Mouse (Mus musculus): ENCODE results near the gene Togaram1. TPM values are rescaled to one million over a fixed set of nuclear protein-coding genes. Genes with fewer than 3 reads are reported as not detected.

Togaram1 gene
- polyA plus RNA-seq, 1 experiment from 2014 or later: 30.2 TPM

DNA sequence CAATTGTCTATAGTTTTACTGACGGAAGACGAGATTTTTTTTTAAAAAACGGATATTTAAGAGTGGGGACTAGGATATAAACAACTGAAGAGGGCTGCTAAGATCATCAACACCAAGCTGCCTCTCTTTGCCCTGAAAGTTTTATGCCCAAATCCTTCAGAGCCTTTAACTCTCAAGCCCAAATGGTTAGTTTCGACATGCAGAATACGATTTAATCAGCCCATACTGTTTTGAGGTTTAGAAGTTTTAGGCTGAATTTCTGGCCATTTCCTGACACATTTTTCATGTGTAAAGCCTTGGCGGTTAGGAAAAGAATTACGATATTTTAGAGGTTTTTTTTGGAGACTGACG, 70.2 kb downstream of the Togaram1 start:
- Histone ChIP-seq H3K4me3 (ENCODE audit: low read depth, low read length) (peak overlapping the region; percentile 95), H3K9me3 (ENCODE audit: control insufficient read depth, low read length) (no peaks in the 10 kb centered on the region), H3K36me3 (ENCODE audit: control insufficient read depth, insufficient read depth, low read length) (peaks cover 1% of the 10 kb centered on the region; the same call in 1 of the 2 replicates), H3K9ac (ENCODE audit: low read length) (peak overlapping the region; percentile 93), H3K27me3 (replicated peaks; ENCODE audit: control insufficient read depth, insufficient read depth, low read length) (no peaks in the 10 kb centered on the region), H3K4me2 (ENCODE audit: low read length) (peak overlapping the region; percentile 70), H3K4me1 (replicated peaks; ENCODE audit: control insufficient read depth, insufficient read depth, low read length) (peaks cover 12% of the 10 kb centered on the region), H3K27ac (ENCODE audit: low read depth) (no peak overlapping the region)
- WGBS: 52% methylated on average over 8 of the region's 8 CpGs
- ATAC-seq (replicated peaks; ENCODE audit: low FRiP score, low TSS enrichment, low read depth) (no peak), DNase-seq (ENCODE audit: low spot score) (no peak)

DNA sequence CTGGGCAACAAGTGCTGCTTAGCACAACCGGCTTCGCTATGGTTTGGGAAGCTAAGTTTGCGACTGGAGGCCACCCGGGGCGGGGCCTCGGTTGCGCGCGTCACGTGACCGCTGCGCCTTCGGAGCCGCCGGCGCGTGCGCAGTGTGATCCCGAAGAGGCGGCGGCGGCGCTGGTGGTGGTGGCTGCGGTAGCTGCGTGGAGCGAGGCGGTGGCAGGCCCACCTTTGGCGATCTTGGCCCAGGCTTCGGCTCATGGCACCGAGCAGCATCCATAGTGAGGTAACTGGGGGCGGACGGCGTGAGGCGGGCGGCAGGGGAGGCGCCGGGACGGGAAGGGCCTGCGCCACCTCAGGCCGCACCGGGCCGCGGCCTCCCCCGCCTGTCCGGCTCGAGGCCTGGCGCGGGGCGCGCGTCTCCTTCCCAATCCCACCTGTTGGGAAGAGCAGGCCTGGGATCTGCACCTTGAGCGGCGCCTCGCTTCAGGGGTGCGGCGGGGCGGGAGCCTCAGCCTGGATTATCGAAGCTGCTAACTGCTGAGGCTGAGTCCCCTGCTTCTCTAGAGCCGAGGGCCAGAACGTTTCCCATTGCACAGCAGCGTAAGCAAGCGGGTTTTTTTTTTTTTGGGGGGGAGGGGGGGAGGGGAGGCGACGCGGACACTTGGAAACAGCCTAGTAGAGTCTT, 70.7 kb downstream of the Togaram1 start, which contains the start of gene Prpf39:
Gene Prpf39 (plus strand): TSS at position 144 of the 681 bp plus-strand sequence.
- H3K36me3 ChIP-seq (ENCODE audit: control insufficient read depth, insufficient read depth, low read length): peaks cover 3% of the 10 kb centered on the region; the same call in 1 of the 2 replicates
- ATAC-seq (replicated peaks; ENCODE audit: low FRiP score, low TSS enrichment, low read depth) (peak; percentile 96), DNase-seq (ENCODE audit: low spot score) (peak; percentile 92)
- H3K4me1 ChIP-seq (replicated peaks; ENCODE audit: control insufficient read depth, insufficient read depth, low read length): peaks cover 12% of the 10 kb centered on the region
- H3K27me3 ChIP-seq (replicated peaks; ENCODE audit: control insufficient read depth, insufficient read depth, low read length): no peaks in the 10 kb centered on the region
- peak within 1 kb of the TSS; percentile 70 for H3K4me2 ChIP-seq (ENCODE audit: low read length)
- H3K27ac ChIP-seq (ENCODE audit: low read depth): peak within 1 kb of the TSS; percentile 86
- H3K9me3 ChIP-seq (ENCODE audit: control insufficient read depth, low read length): no peaks in the 10 kb centered on the region
- peak within 1 kb of the TSS; percentile 95 for H3K4me3 ChIP-seq (ENCODE audit: low read depth, low read length)
- under 1% methylated on average over 65 of the region's 65 CpGs for WGBS
- peak within 1 kb of the TSS; percentile 93 for H3K9ac ChIP-seq (ENCODE audit: low read length)

DNA sequence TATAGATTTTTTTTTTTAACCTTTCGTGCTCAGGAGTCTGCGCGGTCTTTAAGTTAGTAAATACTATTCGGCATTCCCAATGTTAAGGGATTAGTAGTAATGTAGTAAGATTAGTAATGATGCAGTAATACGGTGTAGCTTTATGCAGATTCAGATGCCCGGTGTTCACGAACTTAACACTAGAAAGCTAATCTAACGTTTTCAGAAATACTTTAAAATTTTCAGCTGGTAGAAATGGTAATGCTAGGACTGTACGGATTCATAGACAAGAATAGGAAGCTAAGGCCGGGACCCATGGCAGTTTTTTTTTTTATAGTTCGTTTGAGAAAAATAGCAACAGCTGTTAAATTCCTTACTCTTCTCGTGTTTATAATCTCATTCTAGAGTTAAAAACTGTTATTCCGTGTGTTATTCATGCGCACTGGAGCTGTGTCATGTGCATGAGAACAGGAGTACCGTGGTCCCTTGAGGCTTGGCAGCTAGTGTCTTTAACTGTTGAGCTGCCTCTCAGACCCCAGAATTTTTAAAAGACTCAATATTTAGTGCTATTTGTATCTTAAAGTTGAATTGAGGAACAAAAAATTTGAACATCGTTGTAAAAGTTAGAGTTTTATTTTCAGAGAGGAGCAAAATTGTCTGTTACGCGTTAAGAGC, 71.4 kb downstream of the Togaram1 start:
- no peak overlapping the region for H3K27ac ChIP-seq (ENCODE audit: low read depth)
- peak overlapping the region; percentile 70 for H3K4me2 ChIP-seq (ENCODE audit: low read length)
- no peaks in the 10 kb centered on the region for H3K27me3 ChIP-seq (replicated peaks; ENCODE audit: control insufficient read depth, insufficient read depth, low read length)
- H3K4me3 ChIP-seq (ENCODE audit: low read depth, low read length): peak overlapping the region; percentile 95
- DNase-seq (ENCODE audit: low spot score): no peak
- H3K9me3 ChIP-seq (ENCODE audit: control insufficient read depth, low read length): no peaks in the 10 kb centered on the region
- peaks cover 12% of the 10 kb centered on the region for H3K4me1 ChIP-seq (replicated peaks; ENCODE audit: control insufficient read depth, insufficient read depth, low read length)
- 13% methylated on average over 18 of the region's 18 CpGs for WGBS
- peaks cover 3% of the 10 kb centered on the region; the same call in 1 of the 2 replicates for H3K36me3 ChIP-seq (ENCODE audit: control insufficient read depth, insufficient read depth, low read length)
- H3K9ac ChIP-seq (ENCODE audit: low read length): peak overlapping the region; percentile 93
- peak; percentile 3; the same call in 1 of the 2 replicates for ATAC-seq (replicated peaks; ENCODE audit: low FRiP score, low TSS enrichment, low read depth)

DNA sequence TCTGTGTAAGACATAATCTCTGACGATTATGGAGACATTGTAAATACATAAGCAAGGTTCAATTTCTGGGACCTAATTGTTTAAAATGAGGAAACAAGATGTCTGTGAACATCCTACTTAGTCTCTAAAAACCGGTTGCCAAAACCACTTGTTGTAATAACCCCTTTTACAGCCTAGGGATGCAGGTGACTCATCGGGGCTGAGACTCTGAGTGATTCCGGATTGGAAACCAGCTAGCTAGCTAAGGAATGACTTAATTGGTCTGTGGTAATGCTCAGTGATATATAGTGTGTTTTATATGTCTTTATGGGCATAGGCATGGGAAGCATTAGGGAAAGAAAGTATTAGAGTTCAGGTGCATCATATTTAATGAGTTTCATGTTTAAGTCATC, 71.9 kb downstream of the Togaram1 start:
- peak overlapping the region; percentile 70 for H3K4me2 ChIP-seq (ENCODE audit: low read length)
- H3K9me3 ChIP-seq (ENCODE audit: control insufficient read depth, low read length): no peaks in the 10 kb centered on the region
- ATAC-seq (replicated peaks; ENCODE audit: low FRiP score, low TSS enrichment, low read depth) (no peak), DNase-seq (ENCODE audit: low spot score) (no peak)
- peak overlapping the region; percentile 93 for H3K9ac ChIP-seq (ENCODE audit: low read length)
- peaks cover 12% of the 10 kb centered on the region for H3K4me1 ChIP-seq (replicated peaks; ENCODE audit: control insufficient read depth, insufficient read depth, low read length)
- 27% methylated on average over 4 of the region's 4 CpGs for WGBS
- H3K27ac ChIP-seq (ENCODE audit: low read depth): no peak overlapping the region
- no peaks in the 10 kb centered on the region for H3K27me3 ChIP-seq (replicated peaks; ENCODE audit: control insufficient read depth, insufficient read depth, low read length)
- H3K4me3 ChIP-seq (ENCODE audit: low read depth, low read length): peak overlapping the region; percentile 95
- H3K36me3 ChIP-seq (ENCODE audit: control insufficient read depth, insufficient read depth, low read length): peaks cover 5% of the 10 kb centered on the region

DNA sequence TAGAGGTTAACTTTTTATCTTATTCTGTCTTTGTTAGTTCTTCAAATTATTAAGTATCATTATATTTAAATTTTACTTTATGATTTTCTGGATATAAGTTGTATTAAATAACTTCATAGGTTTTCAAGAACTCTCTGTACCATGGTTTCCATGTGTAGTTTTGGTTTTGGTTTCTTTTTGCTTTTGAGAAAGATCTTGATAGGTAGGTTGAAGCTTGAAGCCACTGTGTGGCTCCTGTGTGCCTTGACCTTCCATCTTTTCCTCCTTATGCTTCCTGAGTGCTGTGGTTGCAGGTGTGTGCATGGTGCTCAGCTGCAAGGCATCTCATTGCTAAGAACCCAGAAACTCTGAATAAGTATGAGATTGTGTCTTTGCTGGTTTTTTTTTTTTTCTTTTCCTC, 83.2 kb downstream of the Togaram1 start:
- DNase-seq (ENCODE audit: low spot score) (no peak), ATAC-seq (replicated peaks; ENCODE audit: low FRiP score, low TSS enrichment, low read depth) (no peak)
- Histone ChIP-seq H3K4me1 (replicated peaks; ENCODE audit: control insufficient read depth, insufficient read depth, low read length) (no peaks in the 10 kb centered on the region), H3K9ac (ENCODE audit: low read length) (no peak overlapping the region), H3K27ac (ENCODE audit: low read depth) (no peak overlapping the region), H3K4me2 (ENCODE audit: low read length) (no peak overlapping the region), H3K27me3 (replicated peaks; ENCODE audit: control insufficient read depth, insufficient read depth, low read length) (no peaks in the 10 kb centered on the region), H3K36me3 (ENCODE audit: control insufficient read depth, insufficient read depth, low read length) (peaks cover 57% of the 10 kb centered on the region), H3K4me3 (ENCODE audit: low read depth, low read length) (no peak overlapping the region), H3K9me3 (ENCODE audit: control insufficient read depth, low read length) (no peaks in the 10 kb centered on the region)

DNA sequence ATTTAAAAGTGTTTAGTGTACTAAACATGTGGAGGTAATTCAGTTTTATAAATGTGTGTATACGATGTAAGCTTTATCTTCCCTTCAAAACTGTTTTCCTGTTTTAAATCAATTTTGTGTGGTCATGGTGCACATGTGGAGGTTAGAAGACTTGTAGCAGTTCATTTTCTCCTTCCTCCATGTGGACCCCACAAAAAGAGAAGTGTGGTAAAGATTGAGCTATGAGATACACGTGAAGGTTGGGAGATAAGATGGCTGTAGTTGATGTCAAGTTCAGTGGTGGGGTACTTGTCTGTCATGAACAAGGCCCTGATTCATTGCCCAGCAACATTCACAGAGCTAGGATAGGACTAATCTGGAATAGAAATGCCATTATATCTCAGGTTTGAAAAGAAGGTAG, 92.6 kb downstream of the Togaram1 start:
- Histone ChIP-seq H3K27me3 (replicated peaks; ENCODE audit: control insufficient read depth, insufficient read depth, low read length) (no peaks in the 10 kb centered on the region), H3K4me3 (ENCODE audit: low read depth, low read length) (no peak overlapping the region), H3K4me1 (replicated peaks; ENCODE audit: control insufficient read depth, insufficient read depth, low read length) (no peaks in the 10 kb centered on the region), H3K36me3 (ENCODE audit: control insufficient read depth, insufficient read depth, low read length) (peaks cover 86% of the 10 kb centered on the region), H3K9me3 (ENCODE audit: control insufficient read depth, low read length) (no peaks in the 10 kb centered on the region), H3K27ac (ENCODE audit: low read depth) (no peak overlapping the region), H3K4me2 (ENCODE audit: low read length) (no peak overlapping the region), H3K9ac (ENCODE audit: low read length) (no peak overlapping the region)
- DNase-seq (ENCODE audit: low spot score): no peak
- no peak for ATAC-seq (replicated peaks; ENCODE audit: low FRiP score, low TSS enrichment, low read depth)
- 86% methylated on average over 2 of the region's 2 CpGs for WGBS

DNA sequence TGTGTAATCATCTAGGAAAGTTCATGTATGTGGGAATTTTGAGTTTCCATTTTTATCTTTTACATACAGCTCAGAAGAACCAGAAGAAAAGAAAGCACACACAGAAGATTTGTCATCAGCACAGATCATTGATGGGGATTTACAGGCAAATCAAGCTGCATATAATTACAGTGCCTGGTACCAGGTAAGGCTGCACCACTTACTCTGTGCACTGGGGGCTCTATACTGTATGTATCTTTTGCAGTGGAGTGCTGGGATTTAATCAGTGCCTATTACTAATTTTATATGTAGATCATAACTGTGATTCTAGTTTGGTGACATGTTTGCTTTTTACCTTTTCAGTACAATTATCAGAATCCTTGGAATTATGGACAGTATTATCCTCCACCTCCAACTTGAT, 95.5 kb downstream of the Togaram1 start:
- no peak overlapping the region for H3K4me3 ChIP-seq (ENCODE audit: low read depth, low read length)
- H3K9me3 ChIP-seq (ENCODE audit: control insufficient read depth, low read length): no peaks in the 10 kb centered on the region
- DNase-seq (ENCODE audit: low spot score): no peak
- no peak for ATAC-seq (replicated peaks; ENCODE audit: low FRiP score, low TSS enrichment, low read depth)
- H3K27ac ChIP-seq (ENCODE audit: low read depth): no peak overlapping the region
- no peaks in the 10 kb centered on the region for H3K27me3 ChIP-seq (replicated peaks; ENCODE audit: control insufficient read depth, insufficient read depth, low read length)
- peaks cover 85% of the 10 kb centered on the region for H3K36me3 ChIP-seq (ENCODE audit: control insufficient read depth, insufficient read depth, low read length)
- no peak overlapping the region for H3K9ac ChIP-seq (ENCODE audit: low read length)
- no peak overlapping the region for H3K4me2 ChIP-seq (ENCODE audit: low read length)
- H3K4me1 ChIP-seq (replicated peaks; ENCODE audit: control insufficient read depth, insufficient read depth, low read length): no peaks in the 10 kb centered on the region

DNA sequence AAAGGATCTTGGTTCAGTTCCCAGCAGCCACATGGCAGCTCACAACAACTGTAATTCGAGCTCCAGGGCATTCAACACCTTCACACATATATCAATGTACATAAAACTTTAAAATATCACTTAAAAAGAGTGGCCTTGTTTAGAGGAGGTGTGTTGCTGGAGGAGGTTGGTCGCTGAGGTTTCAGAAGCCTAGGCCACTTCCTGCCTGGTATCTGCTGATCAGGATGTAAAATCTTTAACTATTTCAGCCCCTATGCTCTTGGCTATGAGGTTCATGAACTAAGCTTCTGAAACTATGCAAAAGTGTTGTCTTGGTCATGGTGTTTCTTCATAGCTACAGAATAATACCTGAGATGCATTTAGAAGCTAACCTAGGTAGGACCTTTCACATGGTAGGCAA, 99.6 kb downstream of the Togaram1 start:
- Histone ChIP-seq H3K4me3 (ENCODE audit: low read depth, low read length) (no peak overlapping the region), H3K4me1 (replicated peaks; ENCODE audit: control insufficient read depth, insufficient read depth, low read length) (no peaks in the 10 kb centered on the region), H3K9ac (ENCODE audit: low read length) (no peak overlapping the region), H3K27ac (ENCODE audit: low read depth) (no peak overlapping the region), H3K9me3 (ENCODE audit: control insufficient read depth, low read length) (no peaks in the 10 kb centered on the region), H3K27me3 (replicated peaks; ENCODE audit: control insufficient read depth, insufficient read depth, low read length) (no peaks in the 10 kb centered on the region), H3K36me3 (ENCODE audit: control insufficient read depth, insufficient read depth, low read length) (peaks cover 86% of the 10 kb centered on the region), H3K4me2 (ENCODE audit: low read length) (no peak overlapping the region)
- 58% methylated on average over 2 of the region's 2 CpGs for WGBS
- DNase-seq (ENCODE audit: low spot score) (no peak), ATAC-seq (replicated peaks; ENCODE audit: low FRiP score, low TSS enrichment, low read depth) (no peak)

DNA sequence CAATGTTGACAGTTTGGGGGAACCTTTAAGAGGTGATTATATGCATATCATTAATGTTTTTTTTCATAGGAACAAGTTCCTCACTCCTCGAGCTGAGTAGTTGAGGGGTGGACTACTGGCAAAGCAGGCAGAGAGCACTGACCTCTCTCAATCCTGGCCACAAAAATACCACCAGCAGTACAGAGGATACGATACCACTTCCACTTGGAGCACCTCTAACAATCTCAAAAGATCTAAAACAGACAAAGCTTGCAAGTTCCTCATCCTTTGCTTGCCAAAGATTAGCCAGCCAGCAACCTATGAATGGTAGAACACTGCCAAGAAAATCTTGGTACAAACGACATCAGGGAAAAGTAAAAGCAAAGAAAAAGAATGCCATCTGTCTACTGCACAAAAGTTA, 100.6 kb downstream of the Togaram1 start:
- Histone ChIP-seq H3K4me3 (ENCODE audit: low read depth, low read length) (no peak overlapping the region), H3K36me3 (ENCODE audit: control insufficient read depth, insufficient read depth, low read length) (peaks cover 76% of the 10 kb centered on the region), H3K9me3 (ENCODE audit: control insufficient read depth, low read length) (no peaks in the 10 kb centered on the region), H3K4me1 (replicated peaks; ENCODE audit: control insufficient read depth, insufficient read depth, low read length) (no peaks in the 10 kb centered on the region), H3K4me2 (ENCODE audit: low read length) (no peak overlapping the region), H3K9ac (ENCODE audit: low read length) (no peak overlapping the region), H3K27ac (ENCODE audit: low read depth) (no peak overlapping the region), H3K27me3 (replicated peaks; ENCODE audit: control insufficient read depth, insufficient read depth, low read length) (no peaks in the 10 kb centered on the region)
- WGBS: 66% methylated on average over 3 of the region's 3 CpGs
- ATAC-seq (replicated peaks; ENCODE audit: low FRiP score, low TSS enrichment, low read depth) (no peak), DNase-seq (ENCODE audit: low spot score) (no peak)

All from intestine, embryonic 14.5 days (tissue).